Mouse (Mus musculus): ENCODE data around the gene Acot6. TPM values are rescaled to one million over a fixed set of nuclear protein-coding genes. Genes with fewer than 3 reads are reported as not detected.
"Not testable (repeated sequence)": the region's sequence is repeated elsewhere in the genome, so short reads cannot be mapped to it uniquely, and the experiment has no call there.

Acot6 gene
- polyA plus RNA-seq, 1 experiment from 2014 or later = 1.5 TPM

- no peaks in the 10 kb centered on the region for H3K9me3 ChIP-seq (ENCODE audit: control insufficient read depth, low read length)
- H3K4me3 ChIP-seq (ENCODE audit: low read depth, low read length) = no peak overlapping the region
- DNase-seq (ENCODE audit: low spot score) (peak; percentile 47), ATAC-seq (replicated peaks; ENCODE audit: low FRiP score, low TSS enrichment, low read depth) (no peak)
- H3K36me3 ChIP-seq (ENCODE audit: control insufficient read depth, insufficient read depth, low read length) = no peaks in the 10 kb centered on the region
- no peak overlapping the region for H3K27ac ChIP-seq (ENCODE audit: low read depth)
- no peaks in the 10 kb centered on the region for H3K27me3 ChIP-seq (replicated peaks; ENCODE audit: control insufficient read depth, insufficient read depth, low read length)
- no peaks in the 10 kb centered on the region for H3K4me1 ChIP-seq (replicated peaks; ENCODE audit: control insufficient read depth, insufficient read depth, low read length)
- no peak overlapping the region for H3K4me2 ChIP-seq (ENCODE audit: low read length)
- WGBS = 86% methylated on average over 2 of the region's 2 CpGs
- no peak overlapping the region for H3K9ac ChIP-seq (ENCODE audit: low read length)
Measured at GRCm38 (mm10) chr12:84083842-84084241, 16.6 kb upstream of the Acot6 start.

GRCm38 (mm10) chr12:84084581-84084980, 15.9 kb upstream of the Acot6 start:
- Histone ChIP-seq H3K9me3 (ENCODE audit: control insufficient read depth, low read length) (0 out of 2 replicates have a peak, but pooled peaks cover 5% of the 10 kb centered on the region), H3K27ac (ENCODE audit: low read depth) (peak overlapping the region; percentile 11; the same call in 1 of the 2 replicates), H3K4me2 (ENCODE audit: low read length) (no peak overlapping the region), H3K9ac (ENCODE audit: low read length) (no peak overlapping the region), H3K27me3 (replicated peaks; ENCODE audit: control insufficient read depth, insufficient read depth, low read length) (no peaks in the 10 kb centered on the region), H3K4me1 (replicated peaks; ENCODE audit: control insufficient read depth, insufficient read depth, low read length) (no peaks in the 10 kb centered on the region), H3K4me3 (ENCODE audit: low read depth, low read length) (no peak overlapping the region), H3K36me3 (ENCODE audit: control insufficient read depth, insufficient read depth, low read length) (no peaks in the 10 kb centered on the region)
- DNase-seq (ENCODE audit: low spot score) (peak; percentile 51), ATAC-seq (replicated peaks; ENCODE audit: low FRiP score, low TSS enrichment, low read depth) (no peak)
- WGBS = 73% methylated on average over 4 of the region's 4 CpGs

GRCm38 (mm10) chr12:84094666-84095065, 5.8 kb upstream of the Acot6 start:
- 90% methylated on average over 5 of the region's 5 CpGs for WGBS
- not testable (repeated sequence) for H3K4me2 ChIP-seq (ENCODE audit: low read length); H3K27me3 ChIP-seq (replicated peaks; ENCODE audit: control insufficient read depth, insufficient read depth, low read length); H3K4me1 ChIP-seq (replicated peaks; ENCODE audit: control insufficient read depth, insufficient read depth, low read length); H3K9ac ChIP-seq (ENCODE audit: low read length); H3K27ac ChIP-seq (ENCODE audit: low read depth); H3K4me3 ChIP-seq (ENCODE audit: low read depth, low read length); H3K36me3 ChIP-seq (ENCODE audit: control insufficient read depth, insufficient read depth, low read length); ATAC-seq (replicated peaks; ENCODE audit: low FRiP score, low TSS enrichment, low read depth); DNase-seq (ENCODE audit: low spot score); H3K9me3 ChIP-seq (ENCODE audit: control insufficient read depth, low read length)

- H3K36me3 ChIP-seq (ENCODE audit: control insufficient read depth, insufficient read depth, low read length) = no peaks in the 10 kb centered on the region
- H3K4me1 ChIP-seq (replicated peaks; ENCODE audit: control insufficient read depth, insufficient read depth, low read length) = no peaks in the 10 kb centered on the region
- 86% methylated on average over 2 of the region's 2 CpGs for WGBS
- H3K27me3 ChIP-seq (replicated peaks; ENCODE audit: control insufficient read depth, insufficient read depth, low read length) = no peaks in the 10 kb centered on the region
- H3K27ac ChIP-seq (ENCODE audit: low read depth) = no peak overlapping the region
- no peaks in the 10 kb centered on the region for H3K9me3 ChIP-seq (ENCODE audit: control insufficient read depth, low read length)
- no peak overlapping the region for H3K4me3 ChIP-seq (ENCODE audit: low read depth, low read length)
- no peak overlapping the region for H3K9ac ChIP-seq (ENCODE audit: low read length)
- no peak for ATAC-seq (replicated peaks; ENCODE audit: low FRiP score, low TSS enrichment, low read depth)
- DNase-seq (ENCODE audit: low spot score) = peak; percentile 13
- H3K4me2 ChIP-seq (ENCODE audit: low read length) = no peak overlapping the region
Measured at GRCm38 (mm10) chr12:84099605-84100004, 849 bp upstream of the Acot6 start.

GRCm38 (mm10) chr12:84100071-84100470, 383 bp upstream of the Acot6 start:
- H3K9ac ChIP-seq (ENCODE audit: low read length) = no peak overlapping the region
- H3K4me1 ChIP-seq (replicated peaks; ENCODE audit: control insufficient read depth, insufficient read depth, low read length) = no peaks in the 10 kb centered on the region
- H3K36me3 ChIP-seq (ENCODE audit: control insufficient read depth, insufficient read depth, low read length) = no peaks in the 10 kb centered on the region
- ATAC-seq (replicated peaks; ENCODE audit: low FRiP score, low TSS enrichment, low read depth) (no peak), DNase-seq (ENCODE audit: low spot score) (peak; percentile 50)
- H3K27ac ChIP-seq (ENCODE audit: low read depth) = no peak overlapping the region
- peak overlapping the region; percentile 50 for H3K4me2 ChIP-seq (ENCODE audit: low read length)
- H3K9me3 ChIP-seq (ENCODE audit: control insufficient read depth, low read length) = no peaks in the 10 kb centered on the region
- WGBS = 60% methylated on average over 1 of the region's 1 CpGs
- H3K27me3 ChIP-seq (replicated peaks; ENCODE audit: control insufficient read depth, insufficient read depth, low read length) = no peaks in the 10 kb centered on the region
- H3K4me3 ChIP-seq (ENCODE audit: low read depth, low read length) = 0 out of 2 replicates have a peak overlapping the region, but pooled peaks have one; percentile 39

GRCm38 (mm10) chr12:84101493-84101845, 1.0 kb downstream of the Acot6 start:
- Histone ChIP-seq H3K36me3 (ENCODE audit: control insufficient read depth, insufficient read depth, low read length) (no peaks in the 10 kb centered on the region), H3K27ac (ENCODE audit: low read depth) (no peak overlapping the region), H3K9me3 (ENCODE audit: control insufficient read depth, low read length) (no peaks in the 10 kb centered on the region), H3K4me1 (replicated peaks; ENCODE audit: control insufficient read depth, insufficient read depth, low read length) (no peaks in the 10 kb centered on the region), H3K4me2 (ENCODE audit: low read length) (peak overlapping the region; percentile 50), H3K4me3 (ENCODE audit: low read depth, low read length) (peak overlapping the region; percentile 39), H3K27me3 (replicated peaks; ENCODE audit: control insufficient read depth, insufficient read depth, low read length) (no peaks in the 10 kb centered on the region), H3K9ac (ENCODE audit: low read length) (peak overlapping the region; percentile 36)
- ATAC-seq (replicated peaks; ENCODE audit: low FRiP score, low TSS enrichment, low read depth) (no peak), DNase-seq (ENCODE audit: low spot score) (no peak)
- WGBS = 54% methylated on average over 2 of the region's 2 CpGs

- Histone ChIP-seq H3K9ac (ENCODE audit: low read length) (no peak overlapping the region), H3K4me2 (ENCODE audit: low read length) (no peak overlapping the region), H3K9me3 (ENCODE audit: control insufficient read depth, low read length) (no peaks in the 10 kb centered on the region), H3K36me3 (ENCODE audit: control insufficient read depth, insufficient read depth, low read length) (no peaks in the 10 kb centered on the region), H3K4me1 (replicated peaks; ENCODE audit: control insufficient read depth, insufficient read depth, low read length) (no peaks in the 10 kb centered on the region), H3K27me3 (replicated peaks; ENCODE audit: control insufficient read depth, insufficient read depth, low read length) (no peaks in the 10 kb centered on the region), H3K4me3 (ENCODE audit: low read depth, low read length) (no peak overlapping the region), H3K27ac (ENCODE audit: low read depth) (no peak overlapping the region)
- ATAC-seq (replicated peaks; ENCODE audit: low FRiP score, low TSS enrichment, low read depth) (no peak), DNase-seq (ENCODE audit: low spot score) (no peak)
- 73% methylated on average over 3 of the region's 3 CpGs for WGBS
Measured at GRCm38 (mm10) chr12:84107012-84107411, 6.6 kb downstream of the Acot6 start.

GRCm38 (mm10) chr12:84107692-84108091, 7.2 kb downstream of the Acot6 start:
- Histone ChIP-seq H3K9ac (ENCODE audit: low read length) (no peak overlapping the region), H3K27me3 (replicated peaks; ENCODE audit: control insufficient read depth, insufficient read depth, low read length) (no peaks in the 10 kb centered on the region), H3K36me3 (ENCODE audit: control insufficient read depth, insufficient read depth, low read length) (no peaks in the 10 kb centered on the region), H3K27ac (ENCODE audit: low read depth) (no peak overlapping the region), H3K9me3 (ENCODE audit: control insufficient read depth, low read length) (no peaks in the 10 kb centered on the region), H3K4me2 (ENCODE audit: low read length) (no peak overlapping the region), H3K4me3 (ENCODE audit: low read depth, low read length) (no peak overlapping the region), H3K4me1 (replicated peaks; ENCODE audit: control insufficient read depth, insufficient read depth, low read length) (no peaks in the 10 kb centered on the region)
- DNase-seq (ENCODE audit: low spot score) (no peak), ATAC-seq (replicated peaks; ENCODE audit: low FRiP score, low TSS enrichment, low read depth) (no peak)
- WGBS = 78% methylated on average over 1 of the region's 1 CpGs

GRCm38 (mm10) chr12:84109924-84110323, 9.5 kb downstream of the Acot6 start:
- 76% methylated on average over 1 of the region's 1 CpGs for WGBS
- ATAC-seq (replicated peaks; ENCODE audit: low FRiP score, low TSS enrichment, low read depth) (no peak), DNase-seq (ENCODE audit: low spot score) (no peak)
- Histone ChIP-seq H3K4me2 (ENCODE audit: low read length) (no peak overlapping the region), H3K27me3 (replicated peaks; ENCODE audit: control insufficient read depth, insufficient read depth, low read length) (no peaks in the 10 kb centered on the region), H3K4me3 (ENCODE audit: low read depth, low read length) (no peak overlapping the region), H3K36me3 (ENCODE audit: control insufficient read depth, insufficient read depth, low read length) (no peaks in the 10 kb centered on the region), H3K9ac (ENCODE audit: low read length) (no peak overlapping the region), H3K27ac (ENCODE audit: low read depth) (no peak overlapping the region), H3K9me3 (ENCODE audit: control insufficient read depth, low read length) (no peaks in the 10 kb centered on the region), H3K4me1 (replicated peaks; ENCODE audit: control insufficient read depth, insufficient read depth, low read length) (peaks cover 3% of the 10 kb centered on the region; the same call in 1 of the 2 replicates)
